Mouse (Mus musculus) testis, adult 2 months (tissue): ENCODE measurements around the gene Zfp462. TPM values are rescaled to one million over a fixed set of nuclear protein-coding genes. Genes with fewer than 3 reads are reported as not detected.

ENCODE experiments used
- H3K27ac ChIP-seq: fragments of 200-500 bp; 2 replicates; pipeline ENCODE4 v1.5.1; 2012; ENCODE audit warnings: low read depth, low read length; ENCODE audit not compliant: control insufficient read depth, insufficient read depth
- H3K27me3 ChIP-seq: fragments of 200-500 bp; 2 replicates; pipeline ENCODE4 v1.6.1; 2012; ENCODE audit warnings: mild to moderate bottlenecking, low read length, moderate library complexity; ENCODE audit not compliant: control insufficient read depth, insufficient read depth
- H3K36me3 ChIP-seq: fragments of 200-500 bp; 2 replicates; pipeline ENCODE4 v1.6.1; 2012; ENCODE audit warnings: mild to moderate bottlenecking, low read length; ENCODE audit not compliant: control insufficient read depth, insufficient read depth
- H3K4me1 ChIP-seq: fragments of 200-500 bp; 2 replicates; pipeline ENCODE4 v1.6.1; 2012; ENCODE audit warnings: low read length; ENCODE audit not compliant: control insufficient read depth, insufficient read depth
- H3K4me3 ChIP-seq: fragments of 200-500 bp; 2 replicates; pipeline ENCODE4 v1.5.1; 2012; ENCODE audit warnings: low read depth, mild to moderate bottlenecking, low read length, moderate library complexity, mixed read lengths; ENCODE audit not compliant: control insufficient read depth
- CTCF ChIP-seq: fragments of 200-500 bp; IDR thresholded peaks from 2 replicates; pipeline ENCODE4 v1.5.1; 2012; ENCODE audit warnings: low read depth, mild to moderate bottlenecking, inconsistent platforms, low read length, moderate library complexity; ENCODE audit not compliant: control insufficient read depth, insufficient read depth, insufficient replicate concordance
- POLR2A ChIP-seq: fragments of 200-500 bp; IDR thresholded peaks from 2 replicates; pipeline ENCODE4 v1.6.1; 2012; ENCODE audit warnings: low read depth, mild to moderate bottlenecking, inconsistent platforms, low read length, moderate library complexity; ENCODE audit not compliant: control insufficient read depth
- polyA plus RNA-seq: library from polyadenylated mRNA; depleted of rRNA; stranded (reverse); fragments of >200 nt; gene quantifications from 2 replicates; pipeline ENCODE4 v1.2.3, GENCODE M21; 2012

Zfp462 gene
- polyA plus RNA-seq, 1 experiment, result 5.7 TPM

GRCm38 (mm10) chr4:55052686-55053085 is 107.8 kb downstream of the Zfp462 start:
- Histone ChIP-seq H3K4me3 (no peak overlapping the region), H3K4me1 (no peaks in the 10 kb centered on the region), H3K27ac (no peak overlapping the region), H3K36me3 (no peaks in the 10 kb centered on the region), H3K27me3 (no peaks in the 10 kb centered on the region)
- TF ChIP-seq CTCF (no peak), POLR2A (no peak)

GRCm38 (mm10) chr4:55057666-55058455 is 113.0 kb downstream of the Zfp462 start:
- Histone ChIP-seq H3K27me3 (no peaks in the 10 kb centered on the region), H3K4me1 (no peaks in the 10 kb centered on the region), H3K36me3 (no peaks in the 10 kb centered on the region), H3K4me3 (no peak overlapping the region), H3K27ac (no peak overlapping the region)
- no peak for TF ChIP-seq POLR2A
- no peak for TF ChIP-seq CTCF

- H3K27ac ChIP-seq, result no peak overlapping the region
- H3K36me3 ChIP-seq, result no peaks in the 10 kb centered on the region
- H3K27me3 ChIP-seq, result no peaks in the 10 kb centered on the region
- H3K4me3 ChIP-seq, result no peak overlapping the region
- no peaks in the 10 kb centered on the region for H3K4me1 ChIP-seq
- TF ChIP-seq CTCF, result no peak
- TF ChIP-seq POLR2A, result no peak
Measured at GRCm38 (mm10) chr4:55058901-55059300, 114.1 kb downstream of the Zfp462 start.

- Histone ChIP-seq H3K27ac (no peak overlapping the region), H3K4me1 (no peaks in the 10 kb centered on the region)
Measured at GRCm38 (mm10) chr4:55066341-55067170, 121.7 kb downstream of the Zfp462 start.

GRCm38 (mm10) chr4:55071535-55071934 is 126.7 kb downstream of the Zfp462 start:
- Histone ChIP-seq H3K27ac (no peak overlapping the region), H3K36me3 (no peaks in the 10 kb centered on the region), H3K4me1 (no peaks in the 10 kb centered on the region), H3K27me3 (no peaks in the 10 kb centered on the region), H3K4me3 (no peak overlapping the region)
- TF ChIP-seq CTCF (no peak), POLR2A (no peak)

More at GRCm38 (mm10) chr4:55066341-55067170, 121.7 kb downstream of the Zfp462 start:
- no peak for TF ChIP-seq POLR2A
- no peak for TF ChIP-seq CTCF
- no peaks in the 10 kb centered on the region for H3K27me3 ChIP-seq
- no peak overlapping the region for H3K4me3 ChIP-seq
- H3K36me3 ChIP-seq, result no peaks in the 10 kb centered on the region

- no peak overlapping the region for H3K27ac ChIP-seq
Measured at GRCm38 (mm10) chr4:55077133-55077889, 132.5 kb downstream of the Zfp462 start.

More at GRCm38 (mm10) chr4:55077133-55077889, 132.5 kb downstream of the Zfp462 start:
- no peaks in the 10 kb centered on the region for H3K36me3 ChIP-seq
- no peak overlapping the region for H3K4me3 ChIP-seq
- H3K27me3 ChIP-seq, result no peaks in the 10 kb centered on the region
- H3K4me1 ChIP-seq, result no peaks in the 10 kb centered on the region
- no peak for TF ChIP-seq CTCF
- TF ChIP-seq POLR2A, result no peak
